Mouse (Mus musculus) inflammation-experienced regulatory T-cells, adult 6 months (primary cell): ENCODE results near the gene Zfp142. TPM values are rescaled to one million over a fixed set of nuclear protein-coding genes. Genes with fewer than 3 reads are reported as not detected.

ENCODE experiments used
- ATAC-seq: one replicate; pipeline ENCODE4 v1.8.0; 2017
- polyA plus RNA-seq, 3 experiments: library from polyadenylated mRNA; unstranded; fragments of 100-300 nt; shearing (Covaris generic); gene quantifications; one replicate each; pipeline ENCODE4 v1.2.1; 2017

The Zfp142 gene
- polyA plus RNA-seq, result 10 to 100 TPM in 2 of 3 experiments, 1 to 10 TPM in 1; 8.3 to 20.9 (median 11.0) TPM

DNA sequence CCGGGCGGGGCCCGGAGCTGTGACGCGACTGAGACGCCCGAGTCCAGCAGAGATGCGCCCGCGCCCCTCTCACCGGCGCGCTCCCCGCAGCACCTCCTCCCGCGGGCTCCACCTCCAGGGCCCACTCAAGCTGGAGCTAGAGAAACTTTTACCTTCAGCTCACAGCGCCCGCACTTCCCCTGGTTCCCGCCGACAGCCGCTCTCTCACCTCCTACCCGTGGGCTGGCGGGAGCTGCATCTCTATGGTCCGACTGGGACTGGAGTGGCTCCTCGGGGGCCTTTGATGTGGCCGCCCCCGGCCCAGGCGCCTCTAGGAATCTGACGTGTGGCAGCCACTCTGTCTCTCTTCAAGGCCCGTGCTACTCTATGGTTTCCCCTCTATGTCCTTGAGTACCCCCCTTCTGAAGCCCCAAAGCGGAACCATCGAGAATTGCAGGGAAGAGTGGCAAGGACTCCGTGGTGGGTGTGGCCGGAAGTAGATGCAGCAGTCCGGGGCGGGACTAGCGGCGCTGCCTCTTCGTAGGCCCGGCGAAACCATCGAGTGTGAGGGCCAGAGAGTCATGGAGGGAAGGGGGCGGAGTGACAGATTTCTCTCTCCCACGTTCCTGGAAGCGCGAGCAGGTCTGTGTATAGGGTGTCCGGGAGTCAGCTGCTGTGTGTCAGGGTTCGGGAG lies at the start of gene Zfp142, which contains the start of gene Bcs1l:
TSS of gene Zfp142 (minus strand) at position 474 of the 673 bp plus-strand sequence.
TSS of gene Bcs1l (plus strand) at position 517 of the 673 bp plus-strand sequence.
- ATAC-seq, result peak; percentile 91

DNA sequence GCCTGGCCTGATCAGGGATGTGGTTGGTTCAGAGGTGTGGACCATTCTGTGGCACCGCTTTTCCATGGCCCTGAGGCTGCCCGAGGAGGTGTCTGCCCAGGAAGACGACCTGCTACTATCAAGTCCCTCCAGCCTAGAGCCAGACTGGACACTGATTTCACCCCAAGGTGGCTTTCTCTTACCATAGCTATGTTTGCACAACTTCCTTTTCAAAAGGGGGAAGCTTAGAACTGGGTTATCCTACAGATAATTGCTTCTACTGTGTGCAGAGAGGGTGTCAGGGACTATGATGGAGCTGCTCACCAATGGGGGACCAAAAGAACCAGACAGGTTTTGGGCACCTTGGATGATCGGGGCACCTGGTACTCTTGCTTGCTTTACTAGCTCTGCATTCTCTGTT lies 44.7 kb upstream of the Zfp142 start:
- ATAC-seq, result no peak

DNA sequence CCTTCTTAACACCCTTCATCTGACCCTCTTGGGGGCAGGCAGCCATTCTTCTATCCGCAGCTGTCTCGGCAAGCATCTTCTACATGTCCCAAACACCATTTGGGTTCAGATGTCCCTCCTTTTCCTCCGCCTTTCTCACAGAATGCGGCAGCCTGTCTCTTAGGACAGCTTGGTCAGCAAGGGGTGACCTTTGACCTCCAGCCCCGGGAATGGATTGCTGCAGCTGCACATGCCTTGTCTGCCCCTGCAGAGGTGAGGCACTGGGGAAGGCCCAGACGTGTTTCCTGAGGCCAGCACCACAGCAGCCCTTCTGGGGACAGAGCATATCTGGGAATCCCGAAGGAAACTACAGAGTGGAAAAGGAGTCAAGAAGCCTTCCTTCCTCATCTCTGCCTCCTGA lies 40.0 kb upstream of the Zfp142 start:
- no peak for ATAC-seq

DNA sequence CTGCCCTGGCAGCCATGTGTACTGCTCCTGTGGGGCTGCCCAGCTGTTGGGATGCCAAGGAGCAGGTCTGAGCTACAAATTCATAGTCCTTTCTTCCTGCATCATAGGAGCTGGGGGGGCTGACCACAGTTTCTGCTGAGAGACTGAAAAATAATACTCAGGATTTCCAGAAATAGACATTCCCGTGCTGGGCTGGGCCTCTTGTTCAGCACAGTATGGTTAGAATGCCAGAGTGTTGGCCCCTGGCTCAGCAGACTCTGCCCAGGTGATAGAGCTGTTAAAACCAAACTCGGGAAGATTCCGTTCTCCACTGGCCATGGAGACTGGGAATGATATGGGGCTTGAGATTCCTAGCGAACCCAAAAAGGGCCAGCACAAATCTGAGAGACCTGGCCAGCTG lies 38.0 kb upstream of the Zfp142 start:
- ATAC-seq, result no peak

DNA sequence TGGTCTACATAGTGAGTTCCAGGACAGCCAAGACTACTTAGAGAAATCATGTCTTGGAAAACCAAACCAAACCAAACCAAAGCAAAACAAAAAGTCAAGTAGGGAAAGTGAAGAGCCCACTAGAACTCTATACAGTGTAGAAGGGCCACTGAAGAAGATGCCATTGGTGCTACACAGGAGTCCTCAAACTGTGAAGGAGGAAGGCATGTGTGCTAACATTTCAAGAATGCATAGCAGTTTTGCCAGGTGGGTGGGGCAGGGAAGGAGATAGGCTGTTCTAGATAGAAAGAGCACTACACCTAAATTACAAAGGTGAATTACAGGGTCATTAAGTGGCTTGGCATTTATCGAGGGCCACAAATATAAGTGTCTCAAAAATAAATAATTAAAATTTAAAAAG lies 36.1 kb upstream of the Zfp142 start:
- ATAC-seq, result no peak

DNA sequence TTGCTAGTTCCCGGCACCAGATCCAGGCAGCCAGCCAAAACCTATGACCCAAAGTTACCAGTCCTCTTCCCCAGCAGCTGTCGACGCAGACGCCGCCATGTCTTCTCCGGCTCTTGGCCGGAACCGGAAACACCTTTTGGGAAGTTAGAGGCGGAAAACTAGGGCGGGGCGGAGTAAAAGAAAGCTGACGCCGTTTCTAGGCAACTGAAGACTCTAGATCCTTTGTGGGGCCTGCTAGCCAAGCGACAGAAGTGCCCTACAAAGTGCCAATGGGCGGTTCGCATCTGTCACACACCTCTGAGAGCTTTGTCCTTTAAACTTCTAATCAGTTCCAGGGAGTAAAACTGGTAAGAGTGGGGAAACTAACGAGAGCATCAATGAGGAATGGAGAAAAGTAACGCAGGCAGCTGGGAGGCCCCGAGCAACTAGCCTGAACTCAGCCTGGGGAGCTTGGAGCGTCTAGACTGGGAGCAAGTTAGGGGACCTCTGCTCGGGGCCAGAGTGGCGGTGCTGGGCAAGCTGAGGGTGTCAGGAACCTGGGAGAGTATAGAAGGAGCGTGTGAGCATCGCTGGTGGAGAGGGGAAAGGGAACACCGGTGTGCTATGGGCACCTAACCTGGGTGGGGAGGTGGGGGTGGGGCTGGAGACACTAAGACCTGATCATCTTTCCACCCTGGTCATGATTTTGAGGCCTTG lies 13.4 kb upstream of the Zfp142 start, which contains the start of the genes Rnf25 and Stk36:
TSS of gene Rnf25 (minus strand) at position 131 of the 696 bp plus-strand sequence.
TSS of gene Stk36 (plus strand) at position 179 of the 696 bp plus-strand sequence.
- peak; percentile 100 for ATAC-seq

DNA sequence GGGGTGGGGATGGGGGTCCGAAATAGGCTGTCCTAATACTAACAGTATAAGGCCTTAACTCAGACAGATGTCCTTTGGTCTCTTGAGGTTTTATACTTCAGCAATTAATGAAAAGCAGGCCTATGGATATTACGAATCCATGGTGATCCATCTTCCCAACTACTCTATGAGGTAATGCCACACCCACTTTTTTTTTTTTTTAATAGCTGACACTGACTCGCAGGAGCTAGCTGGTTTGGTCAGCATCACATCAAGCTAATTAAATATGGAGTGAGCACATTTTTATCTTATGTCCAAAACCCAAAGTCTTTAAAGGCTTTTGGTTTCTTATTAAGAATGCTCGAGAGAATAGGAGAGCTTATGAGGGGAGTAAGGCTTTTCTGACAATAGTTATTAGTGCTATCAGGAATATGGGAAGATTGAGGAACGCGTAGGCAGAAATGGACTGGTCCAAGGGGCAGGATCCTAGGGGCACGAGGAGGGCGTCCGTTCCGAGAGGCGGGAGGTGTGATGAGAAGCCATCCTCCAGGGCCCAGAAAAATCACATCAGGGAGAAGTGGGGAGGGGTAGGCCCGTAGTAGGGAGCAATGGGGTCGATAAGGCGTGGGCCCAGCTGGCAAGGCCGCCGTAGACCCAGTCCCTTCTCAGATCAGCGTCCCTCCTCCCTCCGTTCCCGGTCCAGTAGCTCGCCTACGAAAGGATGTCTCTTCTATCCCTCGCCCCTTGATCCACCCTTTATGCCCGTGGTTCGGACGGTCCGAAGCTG lies 12.6 kb upstream of the Zfp142 start:
- ATAC-seq, result peak; percentile 42

DNA sequence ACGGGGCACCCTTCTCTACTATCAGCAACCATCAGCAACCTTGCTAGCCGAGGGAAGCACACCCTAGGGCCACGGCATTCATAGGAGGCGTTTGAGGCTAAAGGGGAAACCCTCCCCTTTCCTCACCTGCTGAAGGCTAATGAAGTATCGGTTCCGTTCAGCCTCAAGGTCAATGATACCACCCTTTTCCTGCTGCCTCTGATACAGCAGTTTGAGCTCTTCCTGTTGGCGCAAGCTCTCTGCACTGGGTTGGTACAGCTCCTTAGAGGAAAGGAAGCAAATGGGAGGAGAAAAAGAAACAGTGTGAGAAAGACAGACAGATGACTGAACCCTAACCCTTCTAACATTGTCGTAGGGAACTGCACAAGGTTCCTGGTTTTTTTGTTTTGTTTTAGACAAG lies 6.4 kb upstream of the Zfp142 start:
- ATAC-seq, result no peak

DNA sequence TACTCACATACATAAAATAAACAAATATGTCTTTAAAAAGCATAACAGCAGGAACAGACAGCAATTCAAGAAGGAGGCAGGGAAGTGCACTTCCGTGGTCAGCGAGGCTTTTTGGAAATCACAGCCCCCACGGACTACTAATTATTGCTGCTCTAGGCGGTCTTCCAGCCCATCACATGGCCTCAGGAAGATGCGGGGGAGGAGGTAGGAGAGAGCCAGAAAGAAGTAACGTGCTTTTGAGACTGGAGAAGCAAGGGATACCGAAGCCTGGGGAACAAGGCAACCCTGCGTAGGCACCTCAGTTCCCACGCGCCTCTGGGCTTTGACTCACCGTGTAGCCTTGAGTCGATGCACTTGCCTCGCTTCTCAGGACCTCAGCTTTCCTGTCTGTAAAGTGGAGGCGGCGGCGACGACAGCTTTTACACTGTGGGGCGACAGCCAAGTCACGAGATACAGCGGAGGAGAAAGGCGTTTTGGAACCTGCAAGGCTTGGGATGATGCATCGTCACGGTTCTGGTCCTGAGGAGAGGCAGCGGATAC lies 743 bp downstream of the Zfp142 start:
- no peak for ATAC-seq

DNA sequence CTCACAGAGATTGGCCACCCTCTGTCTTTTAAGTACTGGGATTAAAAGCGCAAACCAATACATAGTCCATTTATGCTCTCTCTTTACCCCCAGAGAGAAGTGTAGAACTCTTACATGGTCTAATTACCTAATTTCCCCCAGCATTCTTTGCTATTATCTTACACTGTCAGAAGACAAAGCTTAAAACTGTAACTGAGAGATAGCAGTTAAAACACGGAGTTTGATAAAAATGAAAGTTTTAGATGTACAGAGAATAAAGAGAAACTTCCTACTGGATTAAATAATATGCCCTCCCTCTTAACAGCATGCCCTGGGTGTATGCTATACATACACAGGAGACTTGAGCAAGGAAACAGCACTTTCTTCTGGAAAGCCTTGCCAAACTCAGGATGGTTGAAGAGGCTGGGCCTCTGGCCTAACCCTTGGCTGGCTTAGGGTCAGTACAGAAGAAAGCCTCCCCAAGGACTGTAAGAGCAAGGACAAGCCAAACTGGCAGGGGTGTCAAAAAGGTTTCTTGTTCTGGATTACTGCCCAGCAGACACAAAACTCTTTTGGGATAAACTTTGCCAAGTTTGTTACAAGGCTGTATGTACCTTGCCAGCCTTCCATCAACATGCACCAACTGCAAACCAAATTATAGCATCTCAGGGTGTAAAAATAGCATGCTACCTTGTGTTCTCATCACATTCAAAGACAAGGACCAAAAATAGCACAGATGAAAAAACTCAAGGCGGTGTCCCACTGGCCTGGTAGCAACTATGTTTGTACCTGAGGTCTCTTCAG lies 3.2 kb downstream of the Zfp142 start:
- no peak for ATAC-seq

DNA sequence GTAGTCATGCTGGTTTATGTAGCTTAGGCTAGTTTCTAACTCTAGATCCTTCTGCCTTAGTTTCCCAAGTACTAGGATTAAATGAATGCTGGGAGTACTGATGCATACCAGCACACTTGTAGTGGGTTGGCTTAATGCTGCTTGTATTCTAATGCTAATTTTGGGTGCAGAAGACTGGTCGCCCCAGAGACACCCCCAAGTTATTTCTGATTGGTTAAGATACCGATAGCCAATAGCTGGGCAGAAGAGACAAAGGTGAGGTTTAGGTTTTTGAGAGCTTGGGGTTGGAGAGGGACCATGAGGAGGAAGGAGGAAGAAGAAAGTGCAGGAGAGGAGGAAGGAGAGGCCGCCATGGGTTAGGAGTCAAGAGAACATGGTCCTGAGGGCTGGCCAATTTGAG lies 5.4 kb downstream of the Zfp142 start:
- no peak for ATAC-seq

DNA sequence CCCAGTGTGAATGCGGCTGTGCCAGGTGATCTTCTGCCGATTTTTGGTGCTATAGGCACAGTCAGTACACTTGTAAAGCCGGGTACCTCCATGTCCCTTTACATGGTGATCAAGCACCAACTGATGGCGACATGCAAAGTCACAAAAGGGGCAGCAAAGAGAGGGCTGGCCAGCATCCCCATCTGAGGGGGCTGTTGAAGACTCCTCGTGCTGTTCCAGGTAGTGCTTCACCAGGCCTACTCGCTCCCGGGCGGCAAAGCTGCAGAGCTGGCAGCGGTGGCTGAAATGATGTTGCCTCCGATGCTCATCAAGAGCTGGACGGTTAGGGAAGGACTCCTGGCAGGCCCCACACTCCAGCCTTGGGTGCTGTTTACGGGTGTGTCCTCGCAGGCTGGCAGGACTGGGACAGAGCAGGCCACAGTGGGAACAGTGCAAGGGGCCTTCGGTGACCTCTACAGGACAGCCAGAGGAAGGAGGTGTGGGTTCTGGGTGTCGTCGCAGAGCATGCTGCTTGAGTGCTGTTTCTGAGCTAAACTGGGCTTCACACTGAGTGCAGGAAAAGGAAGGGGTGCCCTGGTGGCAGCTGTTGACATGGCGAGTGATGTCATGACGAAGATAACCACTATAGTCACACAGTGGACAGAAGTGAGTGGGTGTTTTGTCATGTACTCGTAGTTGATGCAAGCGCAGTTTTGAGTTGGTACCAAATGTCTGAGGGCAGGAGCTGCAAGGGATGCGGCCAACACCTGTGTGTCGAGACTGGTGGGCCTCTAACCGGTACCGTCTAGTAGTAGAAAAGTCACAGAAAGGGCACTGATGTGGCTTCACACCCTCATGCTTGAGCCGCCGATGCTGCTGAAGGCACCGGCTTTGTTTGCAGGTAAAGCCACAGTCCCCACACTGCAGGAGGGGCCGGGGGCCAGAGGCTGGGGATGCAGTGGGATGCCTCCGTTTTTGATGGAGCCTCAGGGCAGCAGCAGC lies 18.0 kb downstream of the Zfp142 start:
- ATAC-seq, result no peak

DNA sequence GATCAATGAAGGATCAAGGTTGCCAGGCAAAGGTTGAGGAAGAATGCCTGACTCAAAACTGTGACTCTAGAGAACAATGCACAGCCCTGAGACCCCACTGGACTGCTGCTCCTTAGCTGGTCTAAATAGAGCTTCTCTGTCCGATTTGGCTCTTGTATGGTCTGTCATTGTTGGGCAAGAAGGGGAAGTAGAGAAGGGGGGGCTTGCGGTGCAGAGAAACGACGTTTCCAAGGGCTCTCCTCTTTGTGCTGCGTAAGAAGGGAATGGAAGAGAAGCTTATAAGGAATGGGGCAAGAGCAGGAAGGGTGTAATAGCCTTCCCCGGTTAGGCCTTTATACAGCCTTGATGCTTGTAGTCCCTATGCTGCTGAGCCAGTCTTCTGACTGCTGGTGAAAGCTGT lies 22.2 kb downstream of the Zfp142 start:
- ATAC-seq, result no peak

DNA sequence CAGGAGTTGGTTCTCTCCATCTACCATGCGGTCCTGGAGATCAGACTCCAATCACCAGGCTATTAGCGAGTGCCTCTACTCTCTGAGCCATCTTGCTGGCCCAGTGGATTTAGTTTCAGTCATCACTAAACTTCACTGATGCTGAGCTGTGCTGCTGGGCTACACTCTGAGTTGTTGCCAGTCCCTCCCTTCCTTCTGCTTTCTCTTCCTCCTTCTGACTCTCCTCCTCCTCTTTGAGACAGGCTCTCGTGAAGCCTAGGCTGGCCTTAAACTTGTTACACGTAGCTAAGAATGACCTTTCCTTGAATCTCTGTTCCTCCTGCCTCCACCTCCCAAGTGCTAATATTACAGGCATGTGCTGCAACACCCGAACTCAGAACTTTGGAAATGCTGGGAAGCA lies 29.0 kb downstream of the Zfp142 start:
- ATAC-seq, result no peak

DNA sequence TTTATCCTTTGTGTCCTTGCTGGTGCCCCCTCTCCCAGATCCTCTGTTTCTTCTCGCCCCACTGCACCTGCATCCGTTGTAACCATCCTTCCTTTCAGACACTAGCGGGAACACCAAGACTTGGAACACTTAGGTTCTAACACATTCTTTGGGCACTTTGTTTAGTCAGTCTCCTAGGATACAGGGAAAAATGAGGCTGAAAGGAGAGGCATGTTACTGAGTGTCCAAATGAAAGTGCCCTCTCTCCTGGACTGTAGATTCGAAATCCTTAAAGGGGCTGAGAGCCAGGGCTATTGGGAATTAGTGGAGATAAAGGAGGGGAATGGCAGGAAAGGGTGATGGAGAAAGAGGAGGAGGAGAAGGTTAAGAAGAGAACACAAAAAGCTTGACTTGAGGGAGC lies 43.9 kb downstream of the Zfp142 start, which contains the start of gene Usp37:
TSS of gene Usp37 (minus strand) at position 101 of the 400 bp plus-strand sequence.
- ATAC-seq, result no peak

DNA sequence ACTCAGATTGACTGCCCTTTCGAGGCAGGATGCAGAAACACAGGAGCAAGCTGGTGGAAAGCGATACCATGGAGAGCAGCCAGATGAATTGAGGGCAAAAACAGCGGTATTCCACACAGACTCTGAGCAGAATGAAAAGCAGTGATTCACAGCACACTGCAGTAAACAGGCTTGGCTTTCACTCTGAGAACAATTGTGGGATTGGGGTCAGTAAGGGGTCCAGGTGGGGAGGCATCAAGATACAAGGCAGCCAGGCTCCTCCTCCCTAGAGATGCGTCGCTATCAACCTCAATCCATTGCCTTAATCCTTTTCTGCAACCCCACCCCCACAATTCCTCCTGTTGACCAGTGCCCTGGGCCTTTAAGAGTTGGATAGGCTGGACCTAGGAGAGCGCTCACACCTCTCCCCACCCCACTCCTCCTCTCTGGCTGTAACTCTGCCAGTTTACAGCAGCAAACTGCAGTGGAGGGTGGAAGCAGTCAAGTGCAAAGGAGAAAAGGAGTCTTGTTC lies 45.5 kb downstream of the Zfp142 start, which contains the start of gene Plcd4:
TSS of gene Plcd4 (plus strand) at position 438 of the 511 bp plus-strand sequence.
- no peak for ATAC-seq

DNA sequence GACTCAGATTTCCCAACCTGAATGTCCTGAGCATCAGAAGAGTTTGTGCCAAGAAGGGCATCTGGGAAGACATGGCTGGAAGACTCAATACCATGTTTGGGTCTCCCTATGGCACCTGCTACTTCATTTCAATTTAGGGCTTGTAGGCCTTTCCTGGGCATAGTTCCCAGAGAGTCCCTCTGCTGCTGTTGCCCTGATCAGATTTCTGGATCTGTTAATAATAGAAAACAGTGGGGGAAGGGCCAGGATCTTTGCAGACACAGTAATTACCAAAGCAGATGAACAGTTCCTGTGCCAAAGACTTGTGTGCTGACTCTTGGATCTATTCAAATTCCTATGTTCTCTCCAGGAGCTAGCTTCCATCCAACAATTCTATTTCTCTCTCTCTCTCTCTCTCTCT lies 49.4 kb downstream of the Zfp142 start:
- ATAC-seq, result no peak

DNA sequence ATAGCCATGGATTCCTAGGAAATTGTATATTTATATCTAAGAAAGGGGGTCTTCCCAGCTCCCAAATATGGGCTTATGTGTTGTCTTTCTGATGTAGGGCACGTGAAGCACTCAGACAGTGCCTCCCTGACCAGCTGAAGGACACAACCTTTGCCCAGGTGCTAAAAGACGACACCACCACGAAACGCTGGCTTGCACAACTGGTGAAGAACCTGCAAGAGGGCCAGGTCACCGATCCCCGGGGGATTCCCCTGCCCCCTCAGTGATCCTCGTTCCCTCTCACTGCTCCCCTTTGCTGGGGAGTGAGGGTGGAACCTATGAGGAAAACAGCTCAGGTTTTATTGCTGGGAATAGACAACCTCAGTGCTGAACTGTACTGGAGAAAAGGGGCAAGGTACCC lies 59.5 kb downstream of the Zfp142 start:
- ATAC-seq, result no peak

DNA sequence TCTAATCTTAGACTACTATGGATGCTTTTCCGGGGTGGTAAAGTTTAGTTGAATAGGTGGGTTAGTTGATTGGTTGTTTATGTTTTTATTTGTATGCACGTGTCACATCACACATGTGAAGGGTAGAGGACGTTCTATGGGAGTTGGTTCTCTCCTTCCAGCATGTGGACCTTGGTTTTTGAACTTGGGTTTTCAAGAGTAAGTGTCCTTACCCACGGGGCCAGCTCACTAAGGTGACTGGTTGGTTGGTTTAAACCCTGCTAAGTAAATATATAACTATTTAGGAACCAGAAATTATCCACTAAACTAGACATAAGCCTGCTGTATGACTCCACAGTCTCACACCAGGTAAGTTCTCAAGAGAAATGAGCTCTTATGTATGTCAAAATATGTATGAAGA lies 63.3 kb downstream of the Zfp142 start:
- ATAC-seq, result no peak

DNA sequence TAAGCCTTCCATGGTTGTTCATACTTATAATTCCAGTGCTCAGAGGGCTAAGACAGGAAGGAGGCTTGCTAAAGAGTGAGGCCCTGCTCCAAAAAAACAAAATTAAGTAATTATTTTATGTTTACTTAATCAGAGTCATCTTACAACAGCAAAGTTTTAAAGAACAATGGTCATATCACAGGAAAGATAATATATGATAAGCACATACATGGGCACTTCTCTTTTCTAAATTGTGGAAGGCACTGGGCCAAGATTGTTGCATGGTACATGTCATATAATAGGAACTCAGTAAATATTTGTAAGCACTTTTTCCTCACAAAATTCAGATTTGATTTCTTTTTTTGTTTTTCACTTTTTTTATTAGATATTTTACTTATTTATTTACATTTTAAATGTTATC lies 68.2 kb downstream of the Zfp142 start:
- ATAC-seq, result no peak
